Mouse (Mus musculus) neural tube, embryonic 14.5 days (tissue): ENCODE data around the gene Map3k14. TPM values are rescaled to one million over a fixed set of nuclear protein-coding genes. Genes with fewer than 3 reads are reported as not detected.
"Not testable (repeated sequence)": the region's sequence is repeated elsewhere in the genome, so short reads cannot be mapped to it uniquely, and the experiment has no call there.

Experiments
- ATAC-seq: fragments of 200-750 bp; cut with Nextera tagmentation; 2 replicates; pipeline ENCODE4 v1.8.0; 2017; ENCODE audit warnings: low read depth, mild to moderate bottlenecking, moderate TSS enrichment, moderate library complexity
- H3K27ac ChIP-seq: fragments of 300-500 bp; sonication (generic); 2 replicates; pipeline ENCODE4 v1.5.1; 2014; ENCODE audit warnings: low read depth, mild to moderate bottlenecking, control low read depth, low read length, moderate library complexity, mixed read lengths
- H3K27me3 ChIP-seq: fragments of 300-500 bp; sonication (generic); 2 replicates; pipeline ENCODE4 v1.6.1; 2014; ENCODE audit warnings: low read length; ENCODE audit not compliant: control insufficient read depth, insufficient read depth
- H3K36me3 ChIP-seq: fragments of 300-500 bp; sonication (generic); 2 replicates; pipeline ENCODE4 v1.6.1; 2014; ENCODE audit warnings: low read length, mixed read lengths; ENCODE audit not compliant: control insufficient read depth, insufficient read depth
- H3K4me1 ChIP-seq: fragments of 300-500 bp; sonication (generic); 2 replicates; pipeline ENCODE4 v1.6.1; 2014; ENCODE audit warnings: low read length; ENCODE audit not compliant: control insufficient read depth, insufficient read depth
- H3K4me2 ChIP-seq: fragments of 300-500 bp; sonication (generic); 2 replicates; pipeline ENCODE4 v1.6.1; 2014; ENCODE audit warnings: mild to moderate bottlenecking, low read depth, low read length, control low read depth
- H3K4me3 ChIP-seq: fragments of 300-500 bp; sonication (generic); 2 replicates; pipeline ENCODE4 v1.5.1; 2014; ENCODE audit warnings: low read depth, low read length, control low read depth, mixed read lengths
- H3K9ac ChIP-seq: fragments of 300-500 bp; sonication (generic); replicated peaks from 2 replicates; pipeline ENCODE4 v1.6.1; 2014; ENCODE audit warnings: low read depth, mild to moderate bottlenecking, control low read depth, low read length, mixed read lengths
- H3K9me3 ChIP-seq: fragments of 300-500 bp; sonication (generic); 2 replicates; pipeline ENCODE4 v1.6.1; 2016; ENCODE audit warnings: low read length; ENCODE audit not compliant: control insufficient read depth
- WGBS: fragments of 180-500 bp; shearing (Covaris S2); extraction: QIAGEN DNeasy Blood & Tissue Kit; methylation state at CpG from one replicate; pipeline ENCODE4 v1.1.7; 2014; 5-methylcytosine and 5-hydroxymethylcytosine counted together
- polyA plus RNA-seq: library from polyadenylated mRNA; unstranded; fragments of >200 nt; fragmentation: Nextera tagmentation; extraction: Ambion mirVana; gene quantifications from 2 replicates; pipeline ENCODE4 v1.2.1, GENCODE M21; 2014

Gene Map3k14
- polyA plus RNA-seq, 1 experiment from 2014 or later = 3.0 TPM

DNA sequence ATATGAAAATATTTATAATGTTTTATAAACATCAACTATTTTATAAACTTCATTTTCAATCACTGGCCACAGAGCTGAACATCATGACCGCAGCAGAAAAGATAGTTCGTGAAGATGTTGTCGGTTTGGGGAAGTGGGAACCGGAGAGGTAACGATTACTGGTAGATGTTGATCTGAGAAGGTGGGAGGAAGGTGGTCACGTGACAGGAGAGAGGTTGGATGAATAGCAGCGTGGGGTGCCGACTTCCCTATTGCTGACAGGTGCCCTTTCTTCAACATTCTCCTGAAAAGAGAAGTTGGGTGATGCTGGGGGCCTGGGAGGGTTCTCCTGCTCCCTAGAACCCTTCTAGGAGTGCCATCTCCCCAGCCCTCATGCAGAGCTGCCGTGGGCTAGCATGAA is 37.3 kb upstream of the Map3k14 start:
- Histone ChIP-seq H3K4me1 (no peaks in the 10 kb centered on the region), H3K9me3 (no peaks in the 10 kb centered on the region), H3K36me3 (no peaks in the 10 kb centered on the region), H3K27me3 (no peaks in the 10 kb centered on the region), H3K27ac (no peak overlapping the region), H3K4me3 (no peak overlapping the region), H3K4me2 (no peak overlapping the region), H3K9ac (no peak overlapping the region)
- no peak for ATAC-seq
- 88% methylated on average over 9 of the region's 9 CpGs for WGBS

DNA sequence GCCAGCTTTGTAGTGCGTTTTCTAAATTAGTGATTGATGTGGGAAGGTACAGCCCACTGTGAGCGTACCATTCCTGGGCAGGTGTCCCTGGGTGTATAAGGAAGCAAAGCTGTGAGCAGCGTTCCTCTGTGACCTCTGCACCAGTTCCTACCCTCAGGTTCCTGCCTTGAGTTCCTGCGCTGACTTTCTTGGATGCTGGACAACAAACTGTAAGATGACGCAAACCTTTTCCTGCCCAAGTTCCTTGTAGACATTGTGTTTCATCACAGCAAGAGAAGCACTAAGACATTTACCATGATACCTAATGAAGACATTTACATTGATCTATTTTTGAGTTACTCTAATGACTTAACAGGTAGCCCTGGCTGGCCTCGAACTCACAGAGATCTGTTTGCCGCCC is 27.5 kb upstream of the Map3k14 start:
- Histone ChIP-seq H3K27me3 (no peaks in the 10 kb centered on the region), H3K4me1 (no peaks in the 10 kb centered on the region), H3K4me2 (no peak overlapping the region), H3K9me3 (no peaks in the 10 kb centered on the region), H3K4me3 (no peak overlapping the region), H3K36me3 (no peaks in the 10 kb centered on the region), H3K9ac (no peak overlapping the region), H3K27ac (no peak overlapping the region)
- 95% methylated on average over 7 of the region's 7 CpGs for WGBS
- ATAC-seq = no peak

DNA sequence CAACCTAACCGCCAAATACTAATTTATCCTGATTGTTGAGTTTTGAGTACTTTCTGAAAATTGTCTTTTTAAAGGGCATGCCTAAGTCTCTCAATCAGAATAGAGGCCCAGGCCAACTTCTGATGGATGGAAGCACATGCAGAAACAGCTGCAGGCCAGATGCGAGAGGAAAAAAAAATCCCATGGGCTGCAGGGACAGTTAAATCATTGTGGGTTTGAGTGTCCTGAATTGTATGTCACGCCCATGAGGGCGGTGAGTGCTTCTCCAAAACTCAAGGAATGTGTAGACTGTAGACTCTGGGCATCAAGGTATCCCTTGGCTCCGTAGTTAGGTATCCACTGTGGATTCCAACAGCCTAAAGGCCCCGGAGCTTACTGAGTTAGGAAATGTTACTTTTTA is 26.8 kb upstream of the Map3k14 start:
- WGBS = 90% methylated on average over 6 of the region's 6 CpGs
- Histone ChIP-seq H3K9me3 (no peaks in the 10 kb centered on the region), H3K36me3 (no peaks in the 10 kb centered on the region), H3K4me2 (no peak overlapping the region), H3K9ac (no peak overlapping the region), H3K4me1 (no peaks in the 10 kb centered on the region), H3K27ac (no peak overlapping the region), H3K4me3 (no peak overlapping the region), H3K27me3 (no peaks in the 10 kb centered on the region)
- no peak for ATAC-seq

DNA sequence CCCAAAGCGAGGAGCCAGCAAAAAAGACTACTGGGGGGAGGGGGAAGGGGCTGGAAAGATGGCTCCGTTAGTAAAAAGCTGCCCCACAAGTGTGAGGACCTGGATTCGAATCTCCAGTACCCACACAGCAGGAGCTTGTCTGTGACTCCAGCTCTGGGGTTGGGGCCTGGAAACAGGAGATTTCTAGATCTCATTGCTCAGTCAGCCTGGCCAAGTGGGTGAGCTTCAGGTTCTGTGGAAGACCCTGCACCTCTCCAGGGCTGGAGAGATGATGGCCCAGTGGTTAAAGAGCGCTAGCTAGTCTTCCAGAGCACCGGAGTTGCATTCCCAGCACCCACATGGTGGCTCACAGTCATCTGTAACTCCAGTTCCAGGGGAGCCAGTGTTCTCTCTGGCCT is 25.6 kb upstream of the Map3k14 start:
- Histone ChIP-seq H3K4me2 (no peak overlapping the region), H3K36me3 (no peaks in the 10 kb centered on the region), H3K9ac (no peak overlapping the region), H3K9me3 (no peaks in the 10 kb centered on the region), H3K27me3 (no peaks in the 10 kb centered on the region), H3K4me1 (no peaks in the 10 kb centered on the region), H3K27ac (no peak overlapping the region), H3K4me3 (no peak overlapping the region)
- no peak for ATAC-seq
- 77% methylated on average over 5 of the region's 5 CpGs for WGBS

DNA sequence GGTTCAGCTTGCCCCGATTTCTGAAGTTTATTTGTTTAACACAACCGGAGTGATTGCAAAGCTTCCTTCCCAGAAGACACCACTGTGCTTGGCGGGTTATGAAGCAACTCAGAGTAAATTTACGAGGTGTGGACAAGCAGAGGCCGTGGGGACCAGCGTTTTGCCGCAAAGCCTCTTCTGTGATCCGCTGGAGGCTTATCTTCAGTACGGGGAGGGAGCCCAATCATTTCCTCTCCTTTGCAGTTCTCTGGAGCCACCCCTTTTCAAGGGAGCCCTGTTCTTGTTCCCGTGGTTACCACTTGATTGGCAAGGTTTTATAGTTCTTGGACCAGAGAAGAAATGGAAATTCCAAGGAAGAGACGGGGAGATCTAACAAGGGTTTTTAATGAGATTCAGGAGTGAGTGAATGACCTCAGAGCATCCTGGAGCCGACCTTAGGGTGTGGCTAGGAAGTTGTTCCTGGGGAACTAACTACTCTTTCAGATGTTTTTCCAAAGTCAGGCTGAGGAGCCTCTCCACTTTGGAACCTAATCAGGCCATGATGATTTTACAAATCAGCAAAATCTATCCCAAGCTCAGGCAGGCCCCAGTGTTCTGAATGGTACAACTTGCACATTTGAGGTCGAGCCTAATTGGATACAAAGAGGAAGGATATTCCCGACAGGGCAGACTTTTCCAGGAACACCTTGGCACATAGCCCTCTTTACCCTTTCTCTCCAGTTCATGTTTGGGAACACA is 25.0 kb upstream of the Map3k14 start:
- WGBS = 18% methylated on average over 14 of the region's 14 CpGs
- no peak for ATAC-seq
- Histone ChIP-seq H3K36me3 (no peaks in the 10 kb centered on the region), H3K9me3 (no peaks in the 10 kb centered on the region), H3K4me1 (no peaks in the 10 kb centered on the region), H3K27me3 (no peaks in the 10 kb centered on the region), H3K4me3 (no peak overlapping the region), H3K27ac (no peak overlapping the region), H3K9ac (no peak overlapping the region), H3K4me2 (no peak overlapping the region)

DNA sequence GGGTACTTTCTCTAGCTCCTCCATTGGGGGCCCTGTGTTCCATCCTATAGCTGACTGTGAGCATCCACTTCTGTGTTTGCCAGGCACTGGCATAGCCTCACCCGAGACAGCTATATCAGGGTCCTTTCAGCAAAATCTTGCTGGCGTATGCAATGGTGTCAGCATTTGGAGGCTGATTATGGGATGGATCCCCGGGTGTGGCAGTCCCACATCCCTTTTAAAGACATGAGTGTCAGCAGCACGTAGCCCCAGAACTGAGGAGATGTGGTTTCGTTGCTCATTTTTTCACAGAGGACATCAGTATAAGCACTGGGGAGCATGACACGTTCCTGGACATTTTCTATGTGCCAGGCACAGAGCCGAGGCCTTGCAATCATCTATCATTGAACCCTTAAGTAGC is 23.6 kb upstream of the Map3k14 start:
- H3K4me3 ChIP-seq, H3K27me3 ChIP-seq, H3K4me1 ChIP-seq, H3K4me2 ChIP-seq, ATAC-seq, H3K36me3 ChIP-seq, H3K27ac ChIP-seq, H3K9ac ChIP-seq, H3K9me3 ChIP-seq: not testable (repeated sequence)
- WGBS = 94% methylated on average over 7 of the region's 7 CpGs

DNA sequence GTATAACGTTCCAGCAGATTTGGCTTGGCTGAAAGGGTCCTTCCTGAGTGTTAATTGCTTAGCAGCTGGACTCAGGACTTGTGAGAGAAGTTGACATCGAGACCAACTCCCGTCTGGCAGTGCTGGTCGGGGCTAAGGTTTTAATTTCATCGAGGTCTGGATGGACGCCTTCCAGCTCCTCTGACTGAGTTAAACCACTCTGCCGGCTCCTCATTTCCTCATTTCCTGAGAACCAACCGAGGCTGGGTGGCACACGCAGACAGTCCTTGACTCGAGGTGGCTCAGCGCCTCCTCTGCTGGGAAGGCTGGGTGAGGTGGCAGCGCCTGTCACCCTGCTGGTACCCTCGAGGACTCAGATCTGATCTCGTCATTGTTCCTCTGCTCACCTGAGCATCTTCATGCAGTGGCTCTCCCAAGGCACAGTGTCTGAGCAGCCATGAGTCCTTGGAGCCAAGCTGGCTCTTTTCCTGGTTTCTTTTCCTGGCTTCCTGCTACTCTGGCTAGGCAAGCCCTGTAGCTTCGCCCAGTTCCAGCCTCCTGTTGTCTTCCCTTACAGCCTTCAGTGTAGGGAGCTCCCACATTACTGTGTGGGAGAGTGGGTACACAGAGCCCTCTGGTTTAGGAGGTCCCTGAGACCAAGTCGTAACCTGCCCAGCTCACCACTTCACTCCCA is 21.2 kb upstream of the Map3k14 start:
- no peak overlapping the region for H3K4me2 ChIP-seq
- WGBS = 80% methylated on average over 16 of the region's 16 CpGs

DNA sequence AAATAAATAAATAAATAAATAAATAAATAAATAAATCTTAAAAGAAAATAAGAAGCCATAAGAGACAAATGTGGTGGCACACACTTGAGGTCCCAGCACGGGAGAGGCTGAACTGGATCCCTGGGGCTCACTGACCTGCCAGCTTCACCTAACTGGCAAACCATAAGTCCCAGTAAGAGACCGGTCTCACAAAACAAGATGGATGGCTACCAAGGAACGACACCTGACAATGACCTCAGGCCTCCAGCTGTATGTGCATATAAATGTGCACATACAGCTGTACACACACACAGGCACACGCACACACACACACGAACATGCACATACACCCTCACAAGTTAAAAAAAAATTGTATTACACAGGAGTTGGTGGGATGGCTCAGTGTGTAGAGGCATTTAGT is 19.6 kb upstream of the Map3k14 start:
- H3K4me2 ChIP-seq = no peak overlapping the region
- no peak overlapping the region for H3K27ac ChIP-seq
- no peaks in the 10 kb centered on the region for H3K4me1 ChIP-seq
- H3K9ac ChIP-seq = no peak overlapping the region
- no peaks in the 10 kb centered on the region for H3K36me3 ChIP-seq
- H3K9me3 ChIP-seq = no peaks in the 10 kb centered on the region
- WGBS = 93% methylated on average over 5 of the region's 5 CpGs
- no peak for ATAC-seq
- no peaks in the 10 kb centered on the region for H3K27me3 ChIP-seq
- no peak overlapping the region for H3K4me3 ChIP-seq

More for the DNA sequence above, 21.2 kb upstream of the Map3k14 start:
- no peaks in the 10 kb centered on the region for H3K36me3 ChIP-seq
- H3K27me3 ChIP-seq = no peaks in the 10 kb centered on the region
- H3K27ac ChIP-seq = no peak overlapping the region
- no peak overlapping the region for H3K9ac ChIP-seq
- no peak for ATAC-seq
- no peak overlapping the region for H3K4me3 ChIP-seq
- no peaks in the 10 kb centered on the region for H3K9me3 ChIP-seq
- H3K4me1 ChIP-seq = no peaks in the 10 kb centered on the region

DNA sequence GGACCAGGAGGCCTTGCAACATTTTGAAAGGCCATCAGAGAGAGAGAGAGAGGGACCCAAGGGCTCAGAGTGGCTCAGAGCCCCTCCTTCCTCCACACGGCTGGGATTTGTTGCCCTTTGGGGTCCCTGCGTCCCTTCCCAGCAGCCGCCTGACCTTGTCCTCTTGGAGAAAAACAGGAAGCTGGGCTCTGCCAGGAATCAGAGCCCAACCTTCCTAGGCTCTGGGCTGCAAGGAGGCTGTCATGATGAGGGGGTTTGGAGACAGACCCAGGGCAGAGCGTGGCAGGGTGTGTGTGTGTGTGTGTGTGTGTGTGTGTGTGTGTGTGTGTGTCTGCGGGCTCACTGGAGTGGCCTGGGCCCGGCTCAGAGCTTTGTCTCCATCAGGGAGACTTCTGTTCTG is 18.7 kb upstream of the Map3k14 start:
- Histone ChIP-seq H3K9ac (no peak overlapping the region), H3K36me3 (no peaks in the 10 kb centered on the region), H3K27ac (no peak overlapping the region), H3K4me2 (no peak overlapping the region), H3K9me3 (no peaks in the 10 kb centered on the region), H3K4me1 (no peaks in the 10 kb centered on the region), H3K4me3 (no peak overlapping the region), H3K27me3 (no peaks in the 10 kb centered on the region)
- ATAC-seq = no peak
- 65% methylated on average over 6 of the region's 6 CpGs for whole genome bisulfite sequencing
